12 mouse cellular contexts compared by ENCODE assay signal in the genomic region with DNA sequence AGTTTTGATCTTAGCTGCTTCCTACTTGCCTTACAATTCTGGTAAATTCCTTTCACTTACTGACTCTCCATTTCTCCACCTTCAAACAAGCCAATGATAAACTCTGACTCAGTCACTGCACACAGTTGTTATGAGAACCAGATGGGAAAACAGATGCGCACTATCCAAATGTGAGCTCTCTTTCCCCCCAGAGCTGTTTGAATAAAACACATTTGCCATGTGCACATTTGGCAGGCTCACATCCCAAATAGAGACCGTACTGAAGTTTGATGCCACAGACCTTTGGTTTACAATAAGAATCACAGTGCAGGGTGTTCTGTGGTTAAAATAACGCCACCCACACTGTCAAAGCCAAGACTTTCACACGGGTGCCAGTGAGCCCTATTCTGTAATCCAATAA. TPM values are rescaled to one million over a fixed set of nuclear protein-coding genes. Genes with fewer than 3 reads are reported as not detected.
DNase-seq lines count a peak whose midpoint lies in the region; ATAC-seq and TF ChIP-seq lines count a peak whose summit lies in the region.
"Had no signal": no experiment of that assay in that cellular context is flagged by ENCODE, and none has a peak within 500 bp of the region (broad histone marks: within the 10 kb centered on the region; RNA-seq: fewer than 3 reads in every experiment).

No protein-coding gene starts in this region.

- intact Hi-C loops in left cerebral cortex, postnatal 10 days (cut with DNase I): no loop called here
- intact Hi-C loops in left cerebral cortex, adult 2 months (cut with DNase I): loop anchor here (1.0 to 5.0 kb wide), 2 partner anchors 132 to 194 kb away; no protein-coding TSS in a partner anchor

- H3K27ac ChIP-seq in embryonic facial prominence, embryonic 13.5 days: peak overlapping the region; percentile 3; the same call in 1 of the 2 replicates
- no peak overlapping the region for H3K27ac ChIP-seq in left cerebral cortex, adult 2 months
- H3K27ac ChIP-seq: heart, embryonic 15.5 days had no signal

- ATAC-seq in embryonic facial prominence, embryonic 13.5 days (ENCODE audit: insufficient number of reproducible peaks, insufficient read depth, low FRiP score, low TSS enrichment, low read depth): no peak

- H3K27me3 ChIP-seq in embryonic facial prominence, embryonic 13.5 days: no peaks in the 10 kb centered on the region
- H3K27me3 ChIP-seq: heart, embryonic 15.5 days had no signal

- no peak overlapping the region for H3K9ac ChIP-seq in embryonic facial prominence, embryonic 13.5 days
- H3K9ac ChIP-seq: heart, embryonic 15.5 days had no signal

- no peak overlapping the region for H3K4me3 ChIP-seq in embryonic facial prominence, embryonic 13.5 days
- H3K4me3 ChIP-seq in left cerebral cortex, adult 2 months: no peak overlapping the region
- H3K4me3 ChIP-seq: heart, embryonic 15.5 days had no signal

- 28% methylated on average over 4 of the region's 4 CpGs for WGBS in embryonic facial prominence, embryonic 13.5 days

- H3K4me2 ChIP-seq in embryonic facial prominence, embryonic 13.5 days: no peak overlapping the region
- H3K4me2 ChIP-seq: heart, embryonic 15.5 days had no signal

- no peaks in the 10 kb centered on the region for H3K9me3 ChIP-seq in embryonic facial prominence, embryonic 13.5 days
- H3K9me3 ChIP-seq: G1E; heart, embryonic 15.5 days had no signal

- TF ChIP-seq CTCF in left cerebral cortex, adult 2 months (IDR thresholded peaks at IDR 0.05): no peak

- DNase-seq in left cerebral cortex, adult 18-20 months (ENCODE audit: low spot score in 2 of 2): peak; percentile 49
- DNase-seq in left cerebral cortex, postnatal 10 days (ENCODE audit: extremely low spot score in 1 of 2, low spot score in 2 of 2): no peak
- DNase-seq in left cerebral cortex, adult 2 months (ENCODE audit: extremely low spot score in 1 of 2, low spot score in 2 of 2): peak; percentile 20 to 30
- DNase-seq in skeletal muscle tissue, adult 2 months (ENCODE audit: low read depth, low spot score): peak; percentile 30
- no peak for DNase-seq in urinary bladder, postnatal 14 days (ENCODE audit: low spot score)
- no peak for DNase-seq in cerebellum, adult 11 months
- DNase-seq: adrenal gland, postnatal 25 days; kidney, postnatal 10 days; spleen, adult 18-20 months had no signal

- H3K36me3 ChIP-seq in embryonic facial prominence, embryonic 13.5 days: no peaks in the 10 kb centered on the region
- H3K36me3 ChIP-seq: G1E; heart, embryonic 15.5 days had no signal

- peaks cover 14% of the 10 kb centered on the region for H3K4me1 ChIP-seq in embryonic facial prominence, embryonic 13.5 days

RNA-seq across cellular contexts. Expression of a gene that starts 43.8 kb away (rescaled TPM):
- total RNA-seq in left cerebral cortex, adult 18-20 months (2021): 10 to 100 TPM; 51.2 to 54.7 TPM
- 10 to 100 TPM; 76.6 to 80.9 TPM for total RNA-seq in left cerebral cortex, postnatal 10 days (2021)
- 14.2 and 17.3 TPM in 2 replicates for polyA plus RNA-seq in embryonic facial prominence, embryonic 13.5 days (2015; fragmentation: Nextera tagmentation; extraction: Ambion mirVana)
- 10 to 100 TPM; 55.9 to 59.0 TPM for total RNA-seq in left cerebral cortex, adult 2 months (2021)
- polyA plus RNA-seq: G1E had no signal

Comparison
In these comparisons a context has a peak if more than half of its experiments do, and no peak if none do; other contexts are left out.
1. DNase-seq: peak in left cerebral cortex, adult 18-20 months (2 of 2), left cerebral cortex, adult 2 months (2 of 2) and skeletal muscle tissue, adult 2 months (single experiment); none in left cerebral cortex, postnatal 10 days (0 of 2), urinary bladder, postnatal 14 days (single experiment) and cerebellum, adult 11 months (single experiment).